Mouse (Mus musculus) G1E (cell line): ENCODE measurements around the gene Nipsnap3b. TPM values are rescaled to one million over a fixed set of nuclear protein-coding genes. Genes with fewer than 3 reads are reported as not detected.

Experiments used
- ATAC-seq: 2 replicates; pipeline ENCODE4 v1.8.0; 2016; ENCODE audit warnings: mild to moderate bottlenecking; ENCODE audit not compliant: insufficient number of reproducible peaks, poor library complexity, low FRiP score, severe bottlenecking; ENCODE audit errors: extremely low read depth
- DNase-seq: peaks from one replicate; pipeline ENCODE4 v3.0.0; 2012; ENCODE audit warnings: low spot score
- H3K27me3 ChIP-seq: 2 replicates; pipeline ENCODE4 v1.6.1; 2012; ENCODE audit warnings: mild to moderate bottlenecking, low read length, inconsistent platforms; ENCODE audit not compliant: insufficient read depth
- H3K36me3 ChIP-seq: replicated peaks from 2 replicates; pipeline ENCODE3; 2012; ENCODE audit warnings: mild to moderate bottlenecking, inconsistent platforms
- H3K4me1 ChIP-seq: 2 replicates; pipeline ENCODE4 v1.6.1; 2012; ENCODE audit warnings: low read depth, low read length, inconsistent platforms, mixed read lengths; ENCODE audit not compliant: insufficient read depth
- H3K4me3 ChIP-seq: 2 replicates; pipeline ENCODE4 v1.5.1; 2012; ENCODE audit warnings: low read depth, mild to moderate bottlenecking, inconsistent platforms, low read length, moderate library complexity, mixed read lengths
- H3K9me3 ChIP-seq: replicated peaks from 2 replicates; pipeline ENCODE4 v1.6.1; 2012; ENCODE audit warnings: inconsistent platforms
- CTCF ChIP-seq: IDR thresholded peaks from 2 replicates; pipeline ENCODE4 v1.5.1; 2012; ENCODE audit warnings: low read depth, low read length, inconsistent platforms, mixed read lengths
- GATA1 ChIP-seq: IDR thresholded peaks from 2 replicates; pipeline ENCODE4 v1.6.1; 2012; ENCODE audit warnings: borderline replicate concordance, low read length, inconsistent platforms, mixed read lengths
- GATA2 ChIP-seq: IDR thresholded peaks from 2 replicates; pipeline ENCODE4 v1.6.1; 2012; ENCODE audit warnings: low read depth, low read length, inconsistent platforms, borderline replicate concordance
- POLR2AphosphoS5 ChIP-seq: IDR thresholded peaks from 2 replicates; pipeline ENCODE4 v1.6.1; 2012; ENCODE audit warnings: low read depth, low read length, inconsistent platforms; ENCODE audit not compliant: insufficient replicate concordance
- TAL1 ChIP-seq: conservative IDR thresholded peaks from 2 replicates; pipeline ENCODE4 v1.6.1; 2012; ENCODE audit warnings: low read depth, low read length, inconsistent platforms, mixed read lengths
- polyA plus RNA-seq: library from polyadenylated mRNA; stranded (reverse); fragments of >175 nt; gene quantifications from 2 replicates; pipeline ENCODE4 v1.2.3, GENCODE M21; 2012
- total RNA-seq, 2 experiments: library from RNA; stranded (forward) in 1 of 2; stranded (reverse) in 1 of 2; fragments of 200-1000 nt in 1 of 2; fragments of >200 nt in 1 of 2; fragmentation: Nextera tagmentation in 1 of 2; gene quantifications; 2 replicates each; pipeline ENCODE4 v1.2.3; 2014 to 2017

The Nipsnap3b gene
- total RNA-seq (2014; fragmentation: Nextera tagmentation) (13.5 and 16.0 TPM in 2 replicates), total RNA-seq (2017) (29.2 and 31.5 TPM in 2 replicates), polyA plus RNA-seq (25.6 and 30.8 TPM in 2 replicates)

DNA sequence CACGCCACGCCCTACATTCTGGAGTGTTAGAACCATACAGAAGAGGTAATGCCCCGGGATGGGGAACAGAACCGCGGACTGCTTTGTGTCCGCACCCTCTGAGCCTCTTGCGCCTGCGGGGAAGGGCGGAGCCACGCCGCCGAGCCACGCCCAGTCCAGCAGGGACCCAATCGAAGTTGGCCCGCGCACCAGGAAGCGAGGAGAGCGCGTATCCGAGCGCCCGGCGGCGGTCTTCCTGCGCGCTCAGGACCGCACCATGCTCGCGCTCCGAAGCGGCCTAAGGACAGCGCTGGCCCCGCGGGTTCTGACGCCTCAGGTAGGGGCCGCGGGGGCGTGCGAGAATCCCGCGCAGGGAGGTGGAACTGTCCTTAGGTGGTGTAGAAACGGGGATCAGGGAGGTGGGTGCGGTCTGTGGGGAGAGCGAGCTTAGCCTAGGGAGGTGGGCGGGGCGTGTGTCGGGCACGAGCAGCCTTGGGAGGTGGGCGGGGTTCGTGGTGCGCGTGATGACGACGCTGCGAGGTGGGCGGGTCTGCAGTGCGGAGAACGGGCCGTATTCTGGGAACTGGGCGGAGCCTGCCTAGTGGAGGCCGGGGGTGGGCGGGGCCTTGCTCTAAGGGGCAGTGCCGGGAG, at the start of gene Nipsnap3b:
TSS of gene Nipsnap3b (plus strand) at position 149 of the 630 bp plus-strand sequence.
- peak; percentile 88 for DNase-seq
- TF ChIP-seq GATA2 (no peak), POLR2AphosphoS5 (no peak), TAL1 (no peak), GATA1 (no peak), CTCF (no peak)
- 0 out of 2 replicates have a peak, but pooled peaks cover 4% of the 10 kb centered on the region for H3K27me3 ChIP-seq
- H3K4me1 ChIP-seq, result peaks cover 10% of the 10 kb centered on the region
- H3K36me3 ChIP-seq, result peaks cover 17% of the 10 kb centered on the region
- ATAC-seq, result peak; percentile 89
- peak within 1 kb of the TSS; percentile 85 for H3K4me3 ChIP-seq
- H3K9me3 ChIP-seq, result peaks cover 9% of the 10 kb centered on the region

DNA sequence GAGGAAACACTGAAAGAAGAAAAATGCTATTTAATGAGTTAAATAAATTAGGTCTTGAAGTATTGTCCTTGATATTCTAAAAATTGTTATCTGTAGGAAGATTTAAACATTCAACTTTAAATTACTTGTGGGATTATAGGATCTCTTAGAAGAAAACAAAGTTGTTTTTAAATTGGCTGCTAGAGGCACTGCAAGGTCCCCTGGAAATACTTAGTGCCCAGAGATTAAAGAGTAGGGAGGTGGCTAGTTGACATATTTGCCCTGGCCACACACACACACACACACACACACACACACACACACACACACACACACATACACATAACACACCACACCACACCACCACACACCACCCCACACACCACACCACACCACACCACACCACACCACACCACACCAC, 47.4 kb upstream of the Nipsnap3b start, which contains the start of gene Olfr270:
TSS of gene Olfr270 (plus strand) at position 301 of the 400 bp plus-strand sequence.
- no peaks in the 10 kb centered on the region for H3K36me3 ChIP-seq
- TF ChIP-seq TAL1 (no peak), GATA2 (no peak), CTCF (no peak), GATA1 (no peak), POLR2AphosphoS5 (no peak)
- H3K4me3 ChIP-seq, result no peak within 1 kb of the TSS
- H3K27me3 ChIP-seq, result no peaks in the 10 kb centered on the region; the same call in 1 of the 2 replicates
- no peaks in the 10 kb centered on the region for H3K9me3 ChIP-seq
- no peak for ATAC-seq
- no peak for DNase-seq
- no peaks in the 10 kb centered on the region for H3K4me1 ChIP-seq

DNA sequence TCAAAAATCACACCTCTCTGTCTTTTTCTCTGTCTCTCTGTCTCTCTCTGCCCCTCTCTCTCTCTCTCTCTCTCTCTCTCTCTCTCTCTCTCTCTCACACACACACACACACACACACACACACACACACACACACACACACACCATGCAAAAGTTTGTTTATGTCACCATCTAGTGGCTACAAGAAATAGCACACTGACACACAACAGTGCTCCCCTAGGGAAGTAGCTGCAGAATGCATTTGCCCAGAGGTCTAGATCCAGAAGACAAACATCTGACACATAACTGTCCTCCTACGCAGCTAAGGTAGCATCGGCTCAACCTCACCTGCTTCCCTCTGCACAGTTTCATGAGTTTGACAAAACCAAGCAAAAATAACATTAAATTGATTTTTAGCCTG, 26.5 kb upstream of the Nipsnap3b start:
- no peak for TF ChIP-seq GATA1
- TF ChIP-seq POLR2AphosphoS5, result no peak
- TF ChIP-seq GATA2, result no peak
- no peak for TF ChIP-seq CTCF
- no peak for TF ChIP-seq TAL1
- no peak overlapping the region for H3K4me3 ChIP-seq
- H3K9me3 ChIP-seq, result no peaks in the 10 kb centered on the region
- DNase-seq (no peak), ATAC-seq (peak; percentile 49; the same call in 1 of the 2 replicates)
- no peaks in the 10 kb centered on the region for H3K4me1 ChIP-seq
- H3K36me3 ChIP-seq, result no peaks in the 10 kb centered on the region
- peaks cover 8% of the 10 kb centered on the region for H3K27me3 ChIP-seq

DNA sequence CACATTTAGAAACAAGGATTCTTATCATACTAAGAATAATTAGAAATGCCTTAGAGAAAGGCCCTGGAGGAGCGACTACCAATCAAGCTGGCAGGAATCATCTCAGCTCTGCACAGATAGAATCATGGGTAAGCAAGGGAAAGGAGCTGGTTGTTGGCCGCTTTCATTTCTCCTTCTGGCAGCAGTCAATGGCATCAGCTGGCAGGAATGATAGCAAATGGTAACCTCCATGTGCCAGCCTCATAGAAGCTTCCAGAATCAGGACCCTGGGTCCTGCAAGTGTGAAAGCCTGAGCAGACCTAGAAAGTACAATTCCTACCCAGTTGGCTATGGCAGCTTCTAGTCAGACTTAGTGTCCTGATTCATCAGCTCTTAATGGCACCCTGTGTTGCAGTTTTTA, 25.4 kb upstream of the Nipsnap3b start:
- DNase-seq, result no peak
- Histone ChIP-seq H3K4me1 (no peaks in the 10 kb centered on the region), H3K27me3 (peaks cover 8% of the 10 kb centered on the region), H3K36me3 (no peaks in the 10 kb centered on the region), H3K9me3 (no peaks in the 10 kb centered on the region), H3K4me3 (no peak overlapping the region)
- no peak for ATAC-seq
- TF ChIP-seq CTCF (no peak), TAL1 (no peak), POLR2AphosphoS5 (no peak), GATA2 (no peak), GATA1 (no peak)

DNA sequence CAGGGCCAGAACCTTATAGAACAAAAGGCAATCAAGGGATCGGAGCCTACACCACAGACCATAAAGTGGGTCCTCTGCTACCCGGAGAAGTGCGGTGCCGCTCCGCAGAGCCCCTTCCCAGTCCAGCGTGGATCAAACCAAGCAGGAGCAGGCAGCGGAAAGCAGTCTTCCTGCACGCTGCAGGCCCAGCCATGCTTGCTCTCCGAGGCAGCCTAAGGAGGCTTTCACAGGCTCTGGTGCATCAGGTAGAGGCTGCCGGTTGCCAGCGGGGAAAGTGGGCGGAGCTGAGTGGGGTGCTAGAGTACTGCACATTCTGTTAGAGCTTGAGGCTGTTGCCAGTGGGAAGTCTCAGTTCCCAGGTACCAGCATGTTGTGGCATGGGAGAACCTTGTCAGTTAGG, 22.4 kb upstream of the Nipsnap3b start, which contains the start of gene Nipsnap3a:
TSS of gene Nipsnap3a (plus strand) at position 25 of the 400 bp plus-strand sequence.
- TF ChIP-seq TAL1, result no peak
- TF ChIP-seq GATA2, result no peak
- no peak for TF ChIP-seq CTCF
- TF ChIP-seq GATA1, result no peak
- TF ChIP-seq POLR2AphosphoS5, result no peak
- no peaks in the 10 kb centered on the region for H3K9me3 ChIP-seq
- no peak within 1 kb of the TSS for H3K4me3 ChIP-seq
- no peak for DNase-seq
- H3K36me3 ChIP-seq, result no peaks in the 10 kb centered on the region
- H3K4me1 ChIP-seq, result no peaks in the 10 kb centered on the region
- ATAC-seq, result no peak
- H3K27me3 ChIP-seq, result peaks cover 4% of the 10 kb centered on the region; the same call in 1 of the 2 replicates

DNA sequence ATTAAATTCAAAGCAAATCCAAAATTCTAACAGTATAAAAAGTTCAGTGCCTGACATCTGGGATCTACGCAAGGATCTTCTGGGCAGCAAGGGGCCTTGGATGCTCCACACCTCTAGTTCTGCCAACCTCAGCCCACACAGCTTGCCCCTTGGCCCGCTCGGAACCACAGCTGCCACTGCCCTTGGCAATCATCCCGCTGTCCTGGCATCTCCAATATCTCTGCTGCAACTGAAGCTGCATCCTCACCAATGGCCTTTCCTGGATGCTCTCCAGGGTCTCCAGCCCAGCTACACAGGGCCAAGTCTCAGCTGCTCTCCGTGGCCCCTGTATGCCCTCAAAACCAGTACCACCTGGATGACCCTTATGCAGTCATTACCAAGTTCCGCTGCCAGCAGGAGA, 12.2 kb upstream of the Nipsnap3b start:
- no peaks in the 10 kb centered on the region for H3K36me3 ChIP-seq
- ATAC-seq, result no peak
- H3K4me3 ChIP-seq, result no peak overlapping the region
- TF ChIP-seq GATA2 (no peak), CTCF (no peak), TAL1 (no peak), POLR2AphosphoS5 (no peak), GATA1 (no peak)
- H3K4me1 ChIP-seq, result no peaks in the 10 kb centered on the region
- no peak for DNase-seq
- H3K9me3 ChIP-seq, result no peaks in the 10 kb centered on the region
- peaks cover 7% of the 10 kb centered on the region; the same call in 1 of the 2 replicates for H3K27me3 ChIP-seq
